Mouse (Mus musculus) lung, adult 2 months (tissue): Measurements from ENCODE around the gene Nudt16l1. TPM values are rescaled to one million over a fixed set of nuclear protein-coding genes. Genes with fewer than 3 reads are reported as not detected.

ENCODE experiments used
- DNase-seq: peaks from one replicate; pipeline ENCODE4 v3.0.0; 2022
- H3K4me1 ChIP-seq: fragments of 200-500 bp; 2 replicates; pipeline ENCODE4 v1.6.1; 2011; ENCODE audit warnings: low read length; ENCODE audit not compliant: control insufficient read depth, insufficient read depth
- H3K4me3 ChIP-seq: fragments of 200-500 bp; replicated peaks from 2 replicates; pipeline ENCODE3; 2011; ENCODE audit warnings: low read depth, mild to moderate bottlenecking, control low read depth, low read length; ENCODE audit errors: extremely low read depth
- CTCF ChIP-seq: fragments of 200-500 bp; IDR thresholded peaks from 2 replicates; pipeline ENCODE4 v1.5.1; 2011; ENCODE audit warnings: mild to moderate bottlenecking, low read length, control low read depth; ENCODE audit not compliant: insufficient read depth
- POLR2A ChIP-seq: fragments of 200-500 bp; IDR thresholded peaks from 2 replicates; pipeline ENCODE4 v1.6.1; 2011; ENCODE audit warnings: low read depth, mild to moderate bottlenecking, control low read depth, low read length, borderline replicate concordance; ENCODE audit errors: extremely low read depth
- whole genome bisulfite sequencing: fragments of 180-500 bp; shearing (Covaris S2); methylation state at CpG from one replicate; pipeline ENCODE4 v1.1.7; 2018; 5-methylcytosine and 5-hydroxymethylcytosine counted together
- polyA plus RNA-seq: library from polyadenylated mRNA; depleted of rRNA; stranded (reverse); fragments of >200 nt; gene quantifications from 2 replicates; pipeline ENCODE4 v1.2.3, GENCODE M21; 2012

Nudt16l1 gene
- polyA plus RNA-seq, 1 experiment = 79.6 TPM

DNA sequence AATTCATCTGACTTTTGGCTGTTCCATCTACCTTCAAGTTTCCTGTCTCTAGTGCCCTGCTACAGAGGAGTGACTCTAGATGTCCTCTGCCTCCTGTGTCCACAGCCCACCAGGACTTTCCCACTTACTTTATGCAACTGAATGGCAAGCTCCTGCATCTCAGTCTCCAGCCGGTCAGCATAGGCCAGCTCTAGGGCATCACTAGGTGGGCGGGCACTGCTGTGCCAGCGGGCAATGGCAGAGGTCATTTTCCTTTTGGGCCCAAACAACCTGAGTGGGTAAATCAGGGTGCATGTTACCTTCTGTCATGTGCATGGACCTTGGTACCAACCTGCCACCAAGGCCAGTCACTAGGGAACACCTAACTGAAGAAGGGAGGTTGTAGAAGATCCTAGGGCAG is 4.9 kb downstream of the Nudt16l1 start:
- TF ChIP-seq POLR2A = no peak
- no peak for TF ChIP-seq CTCF
- H3K4me3 ChIP-seq = no peak overlapping the region
- H3K4me1 ChIP-seq = 0 out of 2 replicates have a peak, but pooled peaks cover 2% of the 10 kb centered on the region
- DNase-seq = no peak
- 96% methylated on average over 3 of the region's 3 CpGs for WGBS

DNA sequence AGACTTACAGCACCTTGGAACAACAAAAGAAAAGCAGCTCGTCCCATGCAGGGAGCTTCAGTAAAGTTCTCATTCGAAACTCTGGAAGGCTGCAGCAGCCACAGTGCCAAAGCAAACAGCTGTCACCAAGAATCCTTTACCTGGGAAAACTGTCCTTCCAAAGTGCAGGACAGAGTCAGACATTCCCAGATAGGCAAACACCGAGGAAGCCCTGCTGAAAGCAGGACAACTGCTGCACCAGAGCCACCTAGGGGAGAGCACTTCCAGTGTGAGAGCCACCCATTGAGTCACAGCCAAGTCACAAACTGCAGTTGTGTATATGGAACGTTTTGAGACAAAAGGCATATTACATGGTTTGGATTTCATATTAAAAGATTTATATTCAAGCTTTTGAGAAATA is 6.9 kb downstream of the Nudt16l1 start:
- TF ChIP-seq CTCF (no peak), POLR2A (no peak)
- WGBS = 70% methylated on average over 4 of the region's 4 CpGs
- H3K4me3 ChIP-seq = no peak overlapping the region
- DNase-seq = no peak
- no peaks in the 10 kb centered on the region for H3K4me1 ChIP-seq

DNA sequence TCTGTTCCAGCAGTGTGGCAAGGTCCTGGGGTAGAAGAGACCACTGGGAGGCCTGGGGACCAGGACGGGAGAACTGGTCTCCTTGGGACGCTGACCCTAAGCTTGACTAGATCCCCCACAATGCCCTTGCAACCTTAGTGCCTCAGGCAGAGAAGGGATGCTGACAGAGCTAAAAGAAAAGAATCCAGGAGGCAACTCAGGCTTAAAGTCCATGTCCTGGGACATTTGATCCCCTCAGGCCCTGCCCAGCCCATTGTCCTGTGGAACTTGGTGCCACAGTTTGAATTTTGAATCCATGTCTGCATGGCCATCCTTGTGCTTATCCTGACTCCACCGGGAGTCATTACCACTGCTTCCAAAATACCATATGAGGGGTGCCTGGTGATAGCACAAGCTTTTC is 7.6 kb downstream of the Nudt16l1 start:
- Histone ChIP-seq H3K4me1 (no peaks in the 10 kb centered on the region), H3K4me3 (no peak overlapping the region)
- DNase-seq = no peak
- TF ChIP-seq CTCF (no peak), POLR2A (no peak)
- 94% methylated on average over 3 of the region's 3 CpGs for WGBS

DNA sequence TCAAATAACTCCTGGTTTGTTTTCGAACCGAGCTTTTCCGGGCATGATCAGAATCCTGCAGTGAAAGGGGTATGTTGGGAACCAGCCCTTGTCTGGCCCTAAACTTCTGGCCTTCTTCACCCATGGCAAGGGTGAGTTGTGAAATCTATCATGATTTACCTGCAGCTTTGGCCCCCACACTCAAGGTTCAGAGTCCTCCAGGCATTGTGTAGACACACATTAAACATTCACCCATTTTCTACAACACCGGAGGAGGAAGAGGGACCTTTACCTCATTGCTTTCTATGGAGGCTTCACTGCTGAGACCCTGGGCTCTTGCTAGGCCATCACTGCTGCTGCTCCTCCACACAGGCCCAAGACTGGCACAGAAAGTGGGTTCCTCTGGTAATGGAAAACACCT is 8.8 kb downstream of the Nudt16l1 start:
- H3K4me1 ChIP-seq = no peaks in the 10 kb centered on the region
- DNase-seq = no peak
- TF ChIP-seq CTCF (no peak), POLR2A (no peak)
- no peak overlapping the region for H3K4me3 ChIP-seq
- WGBS = 82% methylated on average over 4 of the region's 4 CpGs

DNA sequence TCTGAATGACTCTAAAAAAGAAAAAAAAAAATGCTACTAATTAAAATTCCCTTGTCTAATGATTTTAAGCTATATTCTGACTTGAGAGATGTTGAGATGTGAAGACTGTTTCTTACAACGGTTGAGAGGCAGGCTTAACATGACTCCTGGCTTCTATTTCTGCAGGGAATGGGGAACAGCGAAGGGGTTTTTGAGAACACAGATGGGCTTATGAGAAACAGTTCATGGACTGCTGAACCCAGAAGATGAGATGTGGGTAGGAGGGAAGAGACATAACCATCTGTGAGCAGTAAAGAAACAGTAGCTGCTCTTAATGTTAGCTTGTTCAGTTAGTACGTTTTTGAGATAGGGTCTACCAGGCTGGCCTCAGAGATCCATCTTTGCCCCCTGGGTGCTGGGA is 18.0 kb downstream of the Nudt16l1 start:
- TF ChIP-seq CTCF = no peak
- TF ChIP-seq POLR2A = no peak
- H3K4me3 ChIP-seq = no peak overlapping the region
- WGBS = 88% methylated on average over 3 of the region's 3 CpGs
- peaks cover 5% of the 10 kb centered on the region; the same call in 1 of the 2 replicates for H3K4me1 ChIP-seq
- DNase-seq = no peak

DNA sequence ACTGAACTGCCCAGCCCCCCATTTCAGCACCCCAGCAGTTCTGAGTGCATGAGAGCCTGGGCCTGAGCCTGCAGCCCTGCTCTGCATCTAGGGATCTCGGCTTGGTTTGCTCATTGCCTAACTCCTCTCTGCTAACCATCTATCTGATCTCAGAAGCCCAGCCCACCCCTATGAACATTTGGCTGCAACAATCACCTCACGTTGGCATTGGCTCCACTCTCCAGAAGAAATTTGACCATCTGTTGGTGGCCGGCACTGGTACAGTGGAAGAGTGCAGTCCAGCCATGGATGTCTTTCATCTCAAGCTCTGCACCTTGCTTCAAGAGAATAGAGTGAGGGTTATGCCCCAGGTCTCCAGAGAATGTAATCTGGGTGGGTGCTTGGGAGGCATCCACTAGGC is 18.9 kb downstream of the Nudt16l1 start:
- 84% methylated on average over 3 of the region's 3 CpGs for WGBS
- TF ChIP-seq POLR2A (no peak), CTCF (no peak)

DNA sequence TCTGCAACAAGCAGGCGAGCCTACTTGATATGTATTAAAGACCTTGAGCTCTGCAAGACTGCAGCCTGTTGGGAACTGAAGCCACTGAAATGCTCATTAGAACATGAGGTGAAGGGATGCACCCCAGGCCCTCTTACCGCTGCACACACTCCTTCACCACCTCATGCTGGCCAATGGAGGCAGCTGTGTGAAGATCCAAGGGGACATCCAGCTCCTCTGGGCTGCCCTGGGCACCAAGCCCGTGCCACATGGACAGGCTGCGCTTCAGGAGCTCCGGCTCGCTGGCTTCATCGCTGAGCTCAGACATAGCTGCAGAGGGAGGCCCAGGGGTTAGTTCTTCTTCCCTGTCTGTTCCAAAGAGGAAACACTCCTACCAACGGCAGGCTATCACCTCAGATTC is 21.7 kb downstream of the Nudt16l1 start:
- Histone ChIP-seq H3K4me1 (peaks cover 7% of the 10 kb centered on the region; the same call in 1 of the 2 replicates), H3K4me3 (no peak overlapping the region)
- 82% methylated on average over 8 of the region's 8 CpGs for WGBS
- DNase-seq = no peak
- TF ChIP-seq POLR2A (no peak), CTCF (no peak)

More for the DNA sequence above, 18.9 kb downstream of the Nudt16l1 start:
- DNase-seq = no peak
- H3K4me3 ChIP-seq = no peak overlapping the region
- peaks cover 5% of the 10 kb centered on the region; the same call in 1 of the 2 replicates for H3K4me1 ChIP-seq

DNA sequence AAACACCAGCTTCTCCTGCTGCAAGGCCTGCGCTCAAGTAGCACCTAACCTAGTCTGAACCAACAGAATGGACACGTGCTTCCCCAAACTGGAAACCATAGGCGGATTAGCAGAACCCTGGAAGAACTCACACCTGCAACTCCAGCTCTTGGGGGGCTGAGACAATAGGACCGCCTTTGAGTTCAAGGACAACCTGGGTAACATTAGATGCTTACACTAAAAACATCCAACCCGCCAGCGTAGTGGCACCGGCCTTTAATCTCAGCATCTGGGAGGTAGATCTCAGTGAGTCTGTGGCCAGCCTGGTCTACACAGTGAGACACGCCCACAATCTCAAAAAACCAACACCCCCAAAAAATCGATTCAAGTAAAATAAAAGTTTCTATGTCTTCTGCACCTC is 24.8 kb downstream of the Nudt16l1 start:
- peaks cover 8% of the 10 kb centered on the region; the same call in 1 of the 2 replicates for H3K4me1 ChIP-seq
- no peak for DNase-seq
- WGBS = 30% methylated on average over 9 of the region's 9 CpGs
- H3K4me3 ChIP-seq = peak overlapping the region; percentile 37
- TF ChIP-seq CTCF (no peak), POLR2A (no peak)

DNA sequence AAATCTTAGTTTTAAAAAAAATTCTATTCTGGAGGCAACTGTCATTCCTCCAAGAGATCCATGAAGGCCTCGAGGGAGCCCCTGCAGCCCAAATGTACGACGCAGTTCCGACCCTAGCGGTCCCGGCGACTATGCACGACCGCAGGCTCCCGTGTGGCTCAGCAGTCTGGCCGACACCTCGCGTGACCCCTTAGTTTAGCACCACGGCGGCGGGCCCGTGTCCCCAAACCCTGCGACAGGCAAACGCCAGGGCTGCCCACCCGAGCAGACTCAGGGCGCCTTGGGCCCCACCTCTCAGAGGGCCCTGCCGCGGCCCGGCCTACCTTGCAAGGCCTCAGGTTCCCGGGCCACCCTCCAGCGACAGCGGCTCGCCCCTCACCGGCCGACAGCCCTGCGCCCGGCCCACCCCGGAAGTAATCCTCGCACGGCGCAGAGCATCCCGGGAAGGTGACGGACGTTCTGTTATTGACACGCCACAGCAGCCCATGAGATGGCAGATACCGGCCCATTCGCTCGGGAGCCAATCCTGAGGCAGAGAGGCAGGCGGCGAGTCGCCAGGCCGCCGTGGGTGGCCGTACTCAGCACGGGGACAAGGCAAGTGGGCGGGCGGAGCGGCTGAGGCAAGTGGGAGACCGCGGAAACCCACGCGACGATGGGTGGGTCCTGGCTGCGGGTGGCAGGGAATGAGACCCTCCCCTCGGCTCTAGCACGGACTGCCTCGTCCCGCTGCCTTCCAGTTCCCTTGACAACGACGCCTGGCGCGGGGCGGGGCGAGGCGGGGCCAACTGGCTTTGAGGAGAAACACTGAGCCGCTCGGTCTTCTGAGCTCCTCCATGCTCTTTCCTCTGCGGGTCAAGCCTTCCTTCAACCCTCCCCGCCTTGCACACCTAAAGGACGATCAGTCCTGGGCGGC is 25.5 kb downstream of the Nudt16l1 start, which contains the start of gene Anks3:
Anks3 (minus strand) TSS at position 409 of the 913 bp plus-strand sequence.
- under 1% methylated on average over 76 of the region's 76 CpGs for WGBS
- DNase-seq = peak; percentile 94
- peak within 1 kb of the TSS; percentile 90 for H3K4me3 ChIP-seq
- peak; percentile 67 for TF ChIP-seq POLR2A
- no peak for TF ChIP-seq CTCF
- H3K4me1 ChIP-seq = peaks cover 9% of the 10 kb centered on the region

DNA sequence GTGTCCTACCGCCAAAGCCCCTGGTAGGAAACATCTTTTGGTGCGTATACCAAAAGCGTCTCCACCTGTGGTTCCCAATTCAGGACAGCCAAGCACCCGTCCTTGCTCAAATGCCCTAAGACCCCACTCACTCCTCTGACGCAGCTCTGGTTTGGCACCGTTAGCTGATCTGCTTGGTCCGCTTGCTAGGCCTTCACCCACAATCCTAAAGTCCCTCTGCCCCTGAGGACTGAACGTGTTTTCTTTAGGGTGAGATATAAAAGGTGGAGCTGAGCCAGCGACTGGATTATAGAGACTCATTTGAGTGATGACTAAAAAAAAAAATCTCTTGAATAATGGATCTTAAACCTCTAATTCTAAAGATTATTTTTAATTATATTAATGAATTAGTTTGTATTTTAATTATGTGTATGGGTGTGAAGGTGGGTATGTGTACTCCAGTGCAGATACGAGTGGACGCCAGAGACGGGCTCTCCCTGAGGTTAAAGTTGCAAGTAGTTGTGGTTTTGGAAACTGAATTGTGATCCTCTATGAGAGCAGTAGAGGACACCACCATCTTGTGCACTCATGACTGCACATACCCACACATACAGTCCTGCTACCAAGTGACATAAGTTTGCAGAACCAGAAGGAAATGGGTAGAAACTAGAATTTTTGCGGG is 26.3 kb downstream of the Nudt16l1 start:
- DNase-seq = no peak
- 14% methylated on average over 13 of the region's 13 CpGs for WGBS
- Histone ChIP-seq H3K4me1 (peaks cover 11% of the 10 kb centered on the region), H3K4me3 (peak overlapping the region; percentile 90)
- TF ChIP-seq POLR2A (no peak), CTCF (no peak)
